Mouse (Mus musculus) heart, adult 8-10 months (tissue): Measurements from ENCODE around the gene Dohh. TPM values are rescaled to one million over a fixed set of nuclear protein-coding genes. Genes with fewer than 3 reads are reported as not detected.
A peak's percentile ranks its signal among the peaks of the same experiment; 100 is the strongest.

Experiments
- DNase-seq: peaks from one replicate; pipeline ENCODE4 v3.0.0; 2022; ENCODE audit warnings: low spot score
- total RNA-seq, 4 experiments: library from RNA; stranded (reverse); gene quantifications; 2 replicates each; pipeline ENCODE4 v1.2.4; 2022

The Dohh gene
- total RNA-seq, 4 experiments from 2014 or later, result 49.1 to 55.0 (median 53.8) TPM

DNA sequence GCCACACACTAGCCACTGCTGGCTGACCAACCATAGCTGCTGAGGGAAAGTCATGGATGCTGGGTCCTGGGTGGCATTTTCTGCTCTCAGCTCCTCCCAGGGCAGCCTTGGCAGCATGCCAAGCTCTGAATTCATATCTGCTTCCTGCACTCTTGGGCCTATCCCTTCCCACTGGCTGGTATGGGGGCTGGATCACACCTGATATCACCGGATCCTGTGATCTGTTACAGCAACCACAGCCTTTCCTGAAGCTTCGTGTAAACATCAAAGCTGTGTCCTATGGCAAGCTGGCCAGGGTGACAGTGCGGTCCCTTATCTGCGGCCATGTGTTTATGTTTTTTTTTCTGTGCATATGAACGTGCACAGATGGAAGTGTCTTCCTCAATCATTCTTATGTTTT lies 2.2 kb upstream of the Dohh start:
- no peak for DNase-seq

DNA sequence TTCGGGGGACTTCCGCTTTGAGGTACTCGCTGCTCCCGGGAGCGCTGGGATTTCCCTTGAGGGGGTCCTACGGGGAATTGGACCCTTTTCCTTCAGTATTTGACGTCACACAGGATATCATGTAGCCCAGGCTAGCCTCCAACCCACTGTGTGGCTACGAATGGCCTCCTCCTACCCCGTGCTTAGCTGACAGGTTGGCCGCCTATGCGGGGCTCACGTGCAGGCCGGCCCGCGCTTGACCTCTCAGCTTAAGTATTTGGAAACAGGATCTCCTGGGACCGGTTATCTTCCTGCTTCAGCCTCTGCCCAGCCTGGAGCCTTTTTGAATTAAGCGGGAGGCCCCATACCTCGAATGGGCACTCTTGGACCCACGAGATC lies 366 bp downstream of the Dohh start:
- DNase-seq, result no peak

- no peak for DNase-seq
These were observed 1.5 kb downstream of the Dohh start for GRCm38 (mm10) chr10:81385603-81386306.

DNA sequence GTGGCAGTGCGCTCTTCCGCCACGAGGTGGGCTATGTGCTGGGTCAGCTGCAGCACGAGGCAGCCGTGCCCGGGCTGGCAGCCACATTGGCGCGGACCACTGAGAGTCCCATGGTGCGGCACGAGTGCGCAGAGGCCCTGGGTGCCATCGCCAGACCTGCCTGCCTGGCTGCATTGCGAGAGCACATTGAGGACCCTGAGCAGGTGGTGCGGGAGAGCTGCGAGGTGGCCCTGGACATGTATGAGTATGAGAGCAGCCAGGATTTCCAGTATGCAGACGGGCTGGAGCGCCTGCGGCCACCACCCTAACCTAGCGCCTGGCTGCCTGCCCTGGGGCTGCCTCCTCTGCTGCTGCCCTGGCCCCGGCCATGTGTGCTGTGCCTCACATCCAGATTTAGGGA lies 3.5 kb downstream of the Dohh start:
- DNase-seq, result no peak

- no peak for DNase-seq
These were observed 4.4 kb downstream of the Dohh start, which contains the start of gene Gm48552 for GRCm38 (mm10) chr10:81388505-81389055. TSS of gene Gm48552 (plus strand) at chr10:81389005.

DNA sequence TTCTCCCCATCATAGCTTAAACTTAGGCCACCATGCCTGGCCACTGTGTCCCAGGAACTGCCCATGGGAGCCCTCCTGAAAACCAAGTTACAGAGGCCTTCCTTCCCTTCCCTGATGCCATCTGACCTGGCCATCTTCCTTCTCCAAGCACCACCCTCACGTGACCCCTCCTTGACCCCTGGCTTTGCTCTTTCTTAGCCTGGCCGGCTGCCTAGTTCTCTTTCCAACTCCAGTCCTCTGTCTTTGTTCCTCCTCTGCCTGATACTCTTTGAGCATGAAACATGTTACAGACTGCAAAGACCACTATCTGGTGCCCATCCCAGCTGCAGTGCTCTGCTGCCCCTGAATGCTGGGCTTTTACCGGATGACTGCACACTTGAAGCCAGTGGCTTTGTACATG lies 5.1 kb downstream of the Dohh start:
- no peak for DNase-seq

GRCm38 (mm10) chr10:81389801-81390677 lies 5.8 kb downstream of the Dohh start:
- peak; percentile 75 for DNase-seq

DNA sequence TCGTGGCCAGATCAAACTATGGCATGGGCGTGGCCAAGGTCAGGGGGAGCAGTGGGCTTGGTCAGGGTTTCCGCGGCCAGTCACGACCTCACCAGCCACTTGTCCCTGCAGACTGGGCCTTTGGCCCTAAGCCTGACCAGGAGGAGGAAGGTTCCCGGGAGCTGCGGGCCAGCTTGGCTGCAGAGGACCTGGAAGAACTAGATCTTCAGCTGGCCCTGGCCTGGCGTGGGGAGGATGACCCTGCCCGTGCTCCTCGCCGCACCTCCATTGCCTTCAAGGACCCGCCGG lies 6.4 kb downstream of the Dohh start:
- DNase-seq, result no peak

GRCm38 (mm10) chr10:81392270-81392669 lies 8.0 kb downstream of the Dohh start:
- no peak for DNase-seq

- DNase-seq, result no peak
These were observed 8.6 kb downstream of the Dohh start, which contains the start of gene Smim24 for GRCm38 (mm10) chr10:81392781-81393185. TSS of gene Smim24 (plus strand) at chr10:81393051.

- DNase-seq, result no peak
These were observed 9.3 kb downstream of the Dohh start for GRCm38 (mm10) chr10:81393456-81394063.

- peak; percentile 75 for DNase-seq
These were observed 10.9 kb downstream of the Dohh start for GRCm38 (mm10) chr10:81395127-81395526.

DNA sequence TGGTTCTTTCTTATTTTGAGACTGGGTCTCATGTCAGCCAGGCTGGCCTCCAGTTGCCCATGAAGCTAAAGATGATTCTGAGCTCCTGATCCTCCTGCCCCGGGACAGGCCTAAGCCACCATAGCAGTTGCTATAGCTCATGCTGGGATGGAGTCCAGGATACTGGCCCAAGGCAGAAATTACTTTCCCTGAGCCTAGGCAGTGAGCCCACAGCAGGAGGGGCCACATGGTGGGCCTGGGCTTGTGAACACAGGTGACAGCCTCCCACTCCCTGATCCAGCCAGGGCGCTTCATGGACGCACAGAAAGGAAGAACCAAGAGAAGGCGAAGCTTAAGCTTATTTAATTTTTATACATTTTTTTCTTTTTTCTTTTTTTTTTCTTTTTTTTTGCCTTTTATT lies 11.6 kb downstream of the Dohh start:
- no peak for DNase-seq

- no peak for DNase-seq
These were observed 12.5 kb downstream of the Dohh start for GRCm38 (mm10) chr10:81396749-81397148.

GRCm38 (mm10) chr10:81399296-81399695 lies 15.1 kb downstream of the Dohh start:
- DNase-seq, result no peak

GRCm38 (mm10) chr10:81399798-81400308 lies 15.6 kb downstream of the Dohh start:
- no peak for DNase-seq

- no peak for DNase-seq
These were observed 16.4 kb downstream of the Dohh start for GRCm38 (mm10) chr10:81400371-81401204.

GRCm38 (mm10) chr10:81401205-81401520 lies 16.9 kb downstream of the Dohh start:
- no peak for DNase-seq

DNA sequence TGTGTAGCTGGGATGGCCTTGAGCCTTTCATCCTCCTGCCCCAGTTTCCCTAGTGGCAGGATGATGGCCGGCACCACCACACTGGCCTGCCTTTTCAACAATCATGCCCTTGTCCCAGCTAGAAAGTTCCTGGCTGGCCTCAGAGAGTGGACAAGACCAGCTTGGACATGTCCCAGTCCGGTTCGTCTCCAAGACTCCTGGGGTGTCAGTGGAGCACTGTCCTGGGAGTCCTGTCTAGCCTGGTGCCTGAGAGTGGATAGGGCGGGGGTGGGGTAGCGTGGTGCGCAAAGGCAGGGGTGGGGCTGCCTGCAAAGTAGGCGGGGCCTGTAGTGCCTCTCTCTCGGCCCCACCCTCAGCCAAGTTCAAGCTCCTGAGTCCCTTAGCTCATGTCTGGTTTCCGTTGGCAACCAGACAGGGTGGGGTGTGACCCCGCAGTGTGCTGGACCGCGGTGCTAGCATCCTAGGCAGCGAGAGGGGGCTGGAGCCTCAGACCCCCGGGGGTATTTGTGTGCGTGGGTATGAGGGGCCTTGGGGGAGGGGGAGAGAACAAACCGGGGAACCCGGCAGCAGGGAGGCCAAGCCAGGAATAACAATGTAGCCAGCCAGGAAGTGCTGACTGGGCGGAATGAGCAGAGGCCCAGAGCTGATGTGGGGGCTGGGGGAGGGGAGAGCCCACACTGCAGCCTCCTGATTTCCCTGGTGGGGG lies 17.4 kb downstream of the Dohh start:
- DNase-seq, result peak; percentile 85

DNA sequence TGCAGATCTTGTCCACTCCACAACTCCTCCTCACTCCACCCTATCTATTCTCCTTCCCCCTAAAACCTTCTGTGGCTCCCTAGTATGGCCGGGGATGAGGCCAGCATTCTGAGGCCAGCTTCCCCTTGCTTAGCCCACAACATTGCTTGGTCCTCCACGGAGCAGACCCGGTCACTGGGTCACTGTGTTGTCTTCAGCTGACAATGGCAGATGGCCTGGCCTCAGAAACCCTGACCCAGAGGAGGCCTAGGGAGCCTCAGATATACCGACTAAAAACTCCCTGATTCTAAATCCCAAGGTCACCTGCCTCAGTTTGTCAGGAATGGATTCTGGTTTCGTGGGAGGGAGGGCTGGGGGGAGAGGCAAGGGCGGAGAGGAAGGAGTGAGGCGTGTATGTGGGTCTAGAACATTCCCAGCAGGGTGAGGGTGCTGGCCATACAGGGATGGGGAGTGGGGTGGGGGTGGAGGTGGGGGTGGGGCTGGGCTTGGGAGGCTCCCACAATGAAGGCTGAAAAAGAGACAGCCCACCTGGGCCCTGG lies 18.1 kb downstream of the Dohh start:
- DNase-seq, result no peak
